Mouse (Mus musculus) liver, embryonic 12.5 days (tissue): Measurements from ENCODE around the gene Reg4. TPM values are rescaled to one million over a fixed set of nuclear protein-coding genes. Genes with fewer than 3 reads are reported as not detected.

ENCODE experiments used
- ATAC-seq: fragments of 200-750 bp; cut with Nextera tagmentation; 2 replicates; pipeline ENCODE4 v1.8.0; 2017; ENCODE audit warnings: moderate number of reproducible peaks, mild to moderate bottlenecking, moderate library complexity
- H3K27ac ChIP-seq: fragments of 300-500 bp; sonication (generic); 2 replicates; pipeline ENCODE4 v1.5.1; 2016; ENCODE audit warnings: mild to moderate bottlenecking
- H3K27me3 ChIP-seq: fragments of 300-500 bp; sonication (generic); replicated peaks from 2 replicates; pipeline ENCODE4 v1.6.1; 2016; ENCODE audit warnings: mild to moderate bottlenecking, moderate library complexity
- H3K36me3 ChIP-seq: fragments of 300-500 bp; sonication (generic); 2 replicates; pipeline ENCODE4 v1.6.1; 2016; ENCODE audit warnings: mild to moderate bottlenecking, moderate library complexity
- H3K4me1 ChIP-seq: fragments of 300-500 bp; sonication (generic); 2 replicates; pipeline ENCODE4 v1.6.1; 2016
- H3K4me2 ChIP-seq: fragments of 300-500 bp; sonication (generic); 2 replicates; pipeline ENCODE4 v1.6.1; 2016; ENCODE audit warnings: mild to moderate bottlenecking, moderate library complexity
- H3K4me3 ChIP-seq: fragments of 300-500 bp; sonication (generic); 2 replicates; pipeline ENCODE4 v1.5.1; 2016; ENCODE audit warnings: mild to moderate bottlenecking, moderate library complexity
- H3K9ac ChIP-seq: fragments of 300-500 bp; sonication (generic); 2 replicates; pipeline ENCODE4 v1.6.1; 2016; ENCODE audit warnings: mild to moderate bottlenecking, moderate library complexity
- H3K9me3 ChIP-seq: fragments of 300-500 bp; sonication (generic); replicated peaks from 2 replicates; pipeline ENCODE4 v1.6.1; 2016; ENCODE audit warnings: mild to moderate bottlenecking, moderate library complexity
- WGBS: fragments of 180-500 bp; shearing (Covaris S2); methylation state at CpG from one replicate; pipeline ENCODE4 v1.1.7; 2016; ENCODE audit not compliant: insufficient replicate concordance; 5-methylcytosine and 5-hydroxymethylcytosine counted together
- polyA plus RNA-seq: library from polyadenylated mRNA; unstranded; fragments of >200 nt; fragmentation: Nextera tagmentation; extraction: Ambion mirVana; gene quantifications from 2 replicates; pipeline ENCODE4 v1.2.1, GENCODE M21; 2016

Reg4 gene
- polyA plus RNA-seq, 1 experiment from 2014 or later: not detected

DNA sequence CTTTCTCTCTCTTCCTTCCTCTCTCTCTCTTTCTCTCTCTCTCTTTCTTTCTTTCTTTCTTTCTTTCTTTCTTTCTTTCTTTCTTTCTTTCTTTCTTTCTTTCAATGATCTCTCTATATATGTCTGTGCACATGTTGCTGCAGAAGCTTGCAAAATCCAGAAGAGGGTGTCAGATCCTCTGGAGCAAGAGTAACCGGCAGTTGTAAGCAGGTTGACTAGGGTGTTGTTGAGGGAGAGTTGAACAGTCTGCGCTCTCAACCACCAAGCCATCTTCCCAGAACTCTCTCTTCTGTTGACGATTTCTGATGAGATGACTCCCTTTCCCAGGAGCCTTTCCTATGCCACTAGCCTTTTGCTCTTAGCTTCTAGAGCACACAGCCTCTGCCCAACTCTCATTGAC, 20.1 kb downstream of the Reg4 start:
- no peak overlapping the region for H3K27ac ChIP-seq
- no peak overlapping the region for H3K9ac ChIP-seq
- no peaks in the 10 kb centered on the region for H3K36me3 ChIP-seq
- no peak overlapping the region for H3K4me3 ChIP-seq
- H3K4me1 ChIP-seq: peaks cover 17% of the 10 kb centered on the region
- no peaks in the 10 kb centered on the region for H3K9me3 ChIP-seq
- ATAC-seq: no peak
- H3K4me2 ChIP-seq: no peak overlapping the region
- WGBS: 67% methylated on average over 3 of the region's 3 CpGs
- H3K27me3 ChIP-seq: no peaks in the 10 kb centered on the region

DNA sequence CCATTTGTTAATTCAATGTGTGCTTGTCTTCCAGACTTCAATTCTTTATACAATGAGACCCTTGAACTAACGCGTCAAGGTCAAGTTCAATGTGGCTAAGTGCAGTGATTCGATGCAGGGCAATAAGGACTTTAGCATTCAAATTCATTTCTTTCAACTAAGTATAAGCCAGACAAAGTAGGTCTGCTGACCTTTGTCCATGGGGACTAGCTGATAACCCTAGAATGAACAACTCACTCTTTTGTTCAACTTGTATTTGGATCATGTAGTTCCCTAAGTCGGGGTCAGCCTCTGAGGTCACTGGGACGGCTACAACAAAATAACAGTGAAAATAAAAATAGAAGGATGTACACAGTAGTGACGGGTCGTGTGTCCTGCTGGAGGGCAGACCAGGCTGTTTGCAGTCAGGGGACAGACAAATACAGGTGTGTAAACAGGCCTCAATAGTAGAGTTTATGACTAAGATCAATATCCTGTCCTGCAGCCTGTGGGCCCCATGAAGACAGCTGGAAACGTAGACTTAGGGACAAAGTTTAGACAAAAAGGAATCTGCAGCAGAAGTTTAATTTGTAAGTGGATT, 20.6 kb downstream of the Reg4 start:
- no peak overlapping the region for H3K9ac ChIP-seq
- no peak overlapping the region for H3K27ac ChIP-seq
- H3K27me3 ChIP-seq: no peaks in the 10 kb centered on the region
- 69% methylated on average over 8 of the region's 8 CpGs for WGBS
- H3K9me3 ChIP-seq: no peaks in the 10 kb centered on the region
- H3K36me3 ChIP-seq: no peaks in the 10 kb centered on the region
- no peak overlapping the region for H3K4me2 ChIP-seq
- no peak overlapping the region for H3K4me3 ChIP-seq
- H3K4me1 ChIP-seq: peaks cover 22% of the 10 kb centered on the region
- ATAC-seq: peak; percentile 63

GRCm38 (mm10) chr3:98245892-98246291, 23.9 kb downstream of the Reg4 start:
- Histone ChIP-seq H3K4me3 (no peak overlapping the region), H3K9me3 (no peaks in the 10 kb centered on the region), H3K36me3 (no peaks in the 10 kb centered on the region), H3K4me2 (peak overlapping the region; percentile 26; the same call in 1 of the 2 replicates), H3K27me3 (no peaks in the 10 kb centered on the region), H3K27ac (peak overlapping the region; percentile 56; the same call in 1 of the 2 replicates), H3K9ac (no peak overlapping the region), H3K4me1 (peaks cover 23% of the 10 kb centered on the region)
- no peak for ATAC-seq
- WGBS: 14% methylated on average over 8 of the region's 8 CpGs

DNA sequence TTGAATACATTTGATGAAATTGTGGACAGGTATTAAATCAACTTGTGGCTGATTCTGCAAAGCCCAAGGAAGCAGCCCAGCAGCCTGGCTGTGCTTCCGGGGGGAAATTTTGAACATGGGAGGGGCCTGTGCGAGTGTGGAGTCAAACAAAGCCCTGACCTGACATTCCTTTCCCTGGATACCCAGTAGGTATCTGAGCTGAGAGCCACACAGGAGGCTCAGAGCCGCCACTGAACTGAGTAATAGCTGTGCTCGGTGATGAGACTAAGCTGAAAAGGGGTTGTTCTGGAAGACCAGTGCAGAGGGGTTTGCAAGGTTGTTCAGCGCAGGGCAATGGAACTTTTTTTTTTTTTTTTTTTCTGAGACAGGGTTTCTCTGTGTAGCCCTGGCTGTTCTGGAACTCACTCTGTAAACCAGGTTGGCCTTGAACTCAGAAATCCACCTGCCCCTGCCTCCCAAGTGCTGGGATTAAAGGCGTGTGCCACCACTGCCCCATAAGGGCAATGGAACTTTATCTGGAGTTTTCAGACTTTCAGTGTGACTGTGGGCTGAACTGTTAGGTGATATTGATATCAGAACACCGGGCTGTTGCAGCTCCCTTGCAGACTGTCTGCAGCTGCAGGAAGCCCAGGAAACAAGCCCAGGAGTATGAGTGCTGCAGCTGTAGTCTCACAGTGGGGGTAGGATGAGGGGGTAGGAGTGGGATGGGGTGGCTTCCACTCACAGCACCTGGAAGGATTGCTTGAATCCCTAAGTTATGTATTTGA, 25.2 kb downstream of the Reg4 start:
- ATAC-seq: peak; percentile 66
- H3K9me3 ChIP-seq: no peaks in the 10 kb centered on the region
- H3K36me3 ChIP-seq: no peaks in the 10 kb centered on the region
- peaks cover 23% of the 10 kb centered on the region for H3K4me1 ChIP-seq
- WGBS: 47% methylated on average over 7 of the region's 7 CpGs
- no peaks in the 10 kb centered on the region for H3K27me3 ChIP-seq
- H3K9ac ChIP-seq: no peak overlapping the region
- H3K4me3 ChIP-seq: no peak overlapping the region
- peak overlapping the region; percentile 64 for H3K27ac ChIP-seq
- H3K4me2 ChIP-seq: no peak overlapping the region

DNA sequence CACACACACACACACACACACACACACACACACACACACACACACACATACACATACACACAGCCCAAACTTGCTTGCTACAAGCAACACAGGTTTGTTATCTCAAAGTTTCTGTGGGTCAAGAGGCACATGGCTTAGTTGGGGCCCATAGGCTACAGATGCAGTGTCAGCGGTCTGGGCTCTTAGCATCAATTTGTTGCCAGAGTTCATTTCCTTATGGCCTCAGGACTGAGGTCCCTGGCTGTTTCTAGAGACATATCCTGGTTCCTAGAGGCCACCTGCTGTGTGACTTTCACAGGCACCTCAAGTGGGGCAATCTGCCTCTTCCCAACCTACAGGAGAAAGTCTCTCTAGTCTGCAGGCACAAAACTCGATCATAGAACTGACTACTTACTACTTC, 27.4 kb downstream of the Reg4 start:
- no peak for ATAC-seq
- H3K36me3 ChIP-seq: no peaks in the 10 kb centered on the region
- H3K9me3 ChIP-seq: no peaks in the 10 kb centered on the region
- 78% methylated on average over 2 of the region's 2 CpGs for WGBS
- H3K9ac ChIP-seq: no peak overlapping the region
- H3K4me1 ChIP-seq: peaks cover 23% of the 10 kb centered on the region
- no peak overlapping the region for H3K4me3 ChIP-seq
- H3K4me2 ChIP-seq: no peak overlapping the region
- no peaks in the 10 kb centered on the region for H3K27me3 ChIP-seq
- H3K27ac ChIP-seq: no peak overlapping the region

DNA sequence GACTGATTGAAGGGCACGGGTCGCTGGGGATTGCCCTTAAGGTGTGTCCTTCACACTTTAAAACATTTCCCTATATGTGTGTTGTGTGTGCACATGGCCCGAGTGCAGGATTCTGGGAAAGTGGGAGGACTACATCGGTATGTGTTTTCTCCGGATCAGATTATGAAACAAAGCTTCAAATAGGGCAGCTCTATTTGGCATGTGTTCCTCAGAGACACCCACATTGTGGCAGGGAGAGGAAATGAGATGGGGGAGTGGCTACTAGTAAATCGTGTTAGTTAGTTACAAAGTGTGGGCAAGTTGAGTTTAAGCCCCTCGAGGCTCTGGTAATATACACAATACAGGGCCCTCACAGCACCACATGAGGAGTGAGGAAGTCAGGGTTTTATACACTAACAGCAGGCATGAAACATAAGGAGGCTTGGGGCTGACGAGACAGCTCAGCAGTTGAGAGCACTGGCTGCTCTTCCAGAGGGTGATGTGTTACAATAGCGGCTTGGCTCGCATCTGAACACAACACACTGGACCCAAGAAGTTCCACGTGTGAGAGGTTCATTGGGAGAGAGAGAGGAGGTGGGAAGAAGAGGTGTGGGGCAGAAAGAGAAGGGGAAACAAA, 28.0 kb downstream of the Reg4 start:
- H3K4me2 ChIP-seq: no peak overlapping the region
- H3K4me3 ChIP-seq: no peak overlapping the region
- no peak overlapping the region for H3K9ac ChIP-seq
- 67% methylated on average over 11 of the region's 11 CpGs for WGBS
- H3K36me3 ChIP-seq: no peaks in the 10 kb centered on the region
- no peak overlapping the region for H3K27ac ChIP-seq
- no peak for ATAC-seq
- H3K9me3 ChIP-seq: no peaks in the 10 kb centered on the region
- H3K4me1 ChIP-seq: peaks cover 23% of the 10 kb centered on the region
- H3K27me3 ChIP-seq: no peaks in the 10 kb centered on the region

- Histone ChIP-seq H3K4me2 (no peak overlapping the region), H3K9me3 (no peaks in the 10 kb centered on the region), H3K36me3 (no peaks in the 10 kb centered on the region), H3K9ac (no peak overlapping the region), H3K27ac (no peak overlapping the region), H3K4me3 (no peak overlapping the region), H3K4me1 (no peaks in the 10 kb centered on the region), H3K27me3 (no peaks in the 10 kb centered on the region)
- ATAC-seq: peak; percentile 40; the same call in 1 of the 2 replicates
- WGBS: 72% methylated on average over 2 of the region's 3 CpGs
These were observed 32.1 kb downstream of the Reg4 start for GRCm38 (mm10) chr3:98254059-98254458.

DNA sequence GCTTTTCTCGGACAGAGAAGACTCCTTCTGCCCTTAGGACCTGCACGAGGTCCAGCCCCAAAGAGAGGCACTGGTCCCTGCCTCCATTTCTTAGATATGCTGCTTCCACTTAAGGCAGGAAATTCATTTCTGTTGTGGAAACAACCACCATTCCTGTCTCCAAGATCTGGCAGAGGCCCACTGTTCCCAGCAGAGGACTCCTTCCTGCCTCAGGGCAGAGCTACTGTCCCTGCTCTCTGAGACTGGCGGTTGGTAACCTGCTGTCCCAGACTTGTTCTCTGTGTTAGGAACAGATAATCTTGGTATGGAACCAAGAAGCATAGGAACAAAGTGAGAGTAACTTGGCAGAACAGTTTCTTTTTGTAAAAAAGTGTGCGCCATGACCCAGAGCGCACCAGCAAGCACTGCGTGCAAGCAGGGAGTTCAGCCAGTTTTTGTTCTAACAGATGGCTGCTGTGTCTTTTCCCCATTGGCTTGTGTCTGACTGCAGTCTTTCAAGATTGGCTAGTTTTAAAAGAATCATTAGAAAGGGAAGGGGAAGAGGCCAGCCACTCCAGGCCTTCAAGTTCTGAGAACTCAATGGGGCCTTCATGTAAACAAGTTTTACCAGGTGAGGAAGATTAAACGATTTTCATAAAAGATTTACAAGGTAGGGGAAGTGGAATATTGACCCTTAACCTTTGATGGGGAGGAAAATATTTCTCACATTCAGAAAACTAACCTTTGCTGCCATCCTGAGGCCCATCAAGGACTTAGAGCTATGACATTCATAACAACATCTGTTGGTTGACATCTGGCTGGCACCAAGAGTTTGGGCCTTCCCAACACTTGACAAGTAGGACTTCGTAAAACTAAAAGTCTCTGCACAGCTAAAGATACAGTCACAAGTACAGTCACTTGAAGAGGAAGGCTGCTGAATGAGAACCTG, 33.0 kb downstream of the Reg4 start:
- no peaks in the 10 kb centered on the region for H3K9me3 ChIP-seq
- no peak overlapping the region for H3K9ac ChIP-seq
- H3K4me2 ChIP-seq: no peak overlapping the region
- H3K36me3 ChIP-seq: no peaks in the 10 kb centered on the region
- ATAC-seq: no peak
- H3K4me3 ChIP-seq: no peak overlapping the region
- H3K4me1 ChIP-seq: no peaks in the 10 kb centered on the region
- 82% methylated on average over 8 of the region's 8 CpGs for WGBS
- no peaks in the 10 kb centered on the region for H3K27me3 ChIP-seq
- no peak overlapping the region for H3K27ac ChIP-seq

- H3K27ac ChIP-seq: no peak overlapping the region
These were observed 36.8 kb downstream of the Reg4 start for GRCm38 (mm10) chr3:98258723-98259122.

GRCm38 (mm10) chr3:98259271-98259751, 37.4 kb downstream of the Reg4 start:
- H3K27me3 ChIP-seq: no peaks in the 10 kb centered on the region
- no peak overlapping the region for H3K4me2 ChIP-seq
- H3K4me1 ChIP-seq: peaks cover 20% of the 10 kb centered on the region
- no peaks in the 10 kb centered on the region for H3K9me3 ChIP-seq
- H3K4me3 ChIP-seq: no peak overlapping the region
- H3K9ac ChIP-seq: no peak overlapping the region
- no peaks in the 10 kb centered on the region for H3K36me3 ChIP-seq
- 92% methylated on average over 5 of the region's 5 CpGs for WGBS
- H3K27ac ChIP-seq: no peak overlapping the region
- no peak for ATAC-seq

More at GRCm38 (mm10) chr3:98258723-98259122, 36.8 kb downstream of the Reg4 start:
- H3K27me3 ChIP-seq: no peaks in the 10 kb centered on the region
- no peak overlapping the region for H3K9ac ChIP-seq
- WGBS: 75% methylated on average over 4 of the region's 4 CpGs
- no peak overlapping the region for H3K4me2 ChIP-seq
- ATAC-seq: no peak
- no peaks in the 10 kb centered on the region for H3K9me3 ChIP-seq
- H3K4me3 ChIP-seq: no peak overlapping the region
- H3K4me1 ChIP-seq: peaks cover 20% of the 10 kb centered on the region
- no peaks in the 10 kb centered on the region for H3K36me3 ChIP-seq

DNA sequence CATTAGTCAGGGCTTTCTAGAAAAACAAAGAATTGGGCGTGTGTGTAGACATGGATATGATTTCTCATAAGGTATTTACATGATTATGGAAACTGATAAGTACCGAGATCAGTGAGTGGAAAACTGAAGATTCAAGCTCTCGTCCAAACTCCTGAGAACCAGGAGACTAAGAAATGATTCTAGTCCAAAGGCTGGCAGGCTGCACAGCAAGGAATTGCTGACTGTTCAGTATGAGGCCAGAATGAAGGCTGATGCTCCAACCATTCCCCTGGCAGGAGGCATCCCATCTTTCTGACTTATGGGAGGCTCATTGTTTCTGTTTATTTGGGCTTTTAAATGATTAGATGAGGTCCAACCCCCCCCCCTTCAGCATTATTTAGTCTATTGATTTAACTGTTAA, 38.6 kb downstream of the Reg4 start:
- Histone ChIP-seq H3K9me3 (no peaks in the 10 kb centered on the region), H3K36me3 (no peaks in the 10 kb centered on the region), H3K9ac (no peak overlapping the region), H3K27ac (no peak overlapping the region), H3K27me3 (no peaks in the 10 kb centered on the region), H3K4me3 (no peak overlapping the region), H3K4me2 (no peak overlapping the region), H3K4me1 (peaks cover 20% of the 10 kb centered on the region)
- ATAC-seq: no peak
- WGBS: 69% methylated on average over 3 of the region's 3 CpGs
